Mouse (Mus musculus): ENCODE data around the gene Slc22a23. TPM values are rescaled to one million over a fixed set of nuclear protein-coding genes. Genes with fewer than 3 reads are reported as not detected.

Slc22a23 gene
- polyA plus RNA-seq, 1 experiment from 2014 or later = 25.4 TPM

GRCm38 (mm10) chr13:34331399-34332186 is 13.4 kb downstream of the Slc22a23 start:
- WGBS = 90% methylated on average over 7 of the region's 7 CpGs
- Histone ChIP-seq H3K27ac (ENCODE audit: low read depth, low read length) (no peak overlapping the region), H3K36me3 (ENCODE audit: control insufficient read depth, insufficient read depth, low read length) (no peaks in the 10 kb centered on the region), H3K4me1 (ENCODE audit: control insufficient read depth, insufficient read depth, low read length) (no peaks in the 10 kb centered on the region), H3K4me2 (ENCODE audit: low read depth, low read length) (no peak overlapping the region), H3K27me3 (ENCODE audit: control insufficient read depth, insufficient read depth, low read length) (no peaks in the 10 kb centered on the region), H3K9me3 (ENCODE audit: control insufficient read depth, low read length) (no peaks in the 10 kb centered on the region), H3K9ac (replicated peaks; ENCODE audit: low read depth, low read length) (no peak overlapping the region), H3K4me3 (ENCODE audit: low read depth, low read length) (no peak overlapping the region)
- no peak for ATAC-seq (ENCODE audit: low read depth)

GRCm38 (mm10) chr13:34329589-34329988 is 15.4 kb downstream of the Slc22a23 start:
- WGBS = 89% methylated on average over 4 of the region's 4 CpGs
- Histone ChIP-seq H3K4me1 (ENCODE audit: control insufficient read depth, insufficient read depth, low read length) (no peaks in the 10 kb centered on the region), H3K4me2 (ENCODE audit: low read depth, low read length) (no peak overlapping the region)

GRCm38 (mm10) chr13:34326992-34327391 is 18.0 kb downstream of the Slc22a23 start:
- no peak for ATAC-seq (ENCODE audit: low read depth)
- no peaks in the 10 kb centered on the region for H3K36me3 ChIP-seq (ENCODE audit: control insufficient read depth, insufficient read depth, low read length)
- 96% methylated on average over 1 of the region's 1 CpGs for WGBS

More at GRCm38 (mm10) chr13:34329589-34329988, 15.4 kb downstream of the Slc22a23 start:
- Histone ChIP-seq H3K36me3 (ENCODE audit: control insufficient read depth, insufficient read depth, low read length) (no peaks in the 10 kb centered on the region), H3K27ac (ENCODE audit: low read depth, low read length) (no peak overlapping the region), H3K9ac (replicated peaks; ENCODE audit: low read depth, low read length) (no peak overlapping the region), H3K27me3 (ENCODE audit: control insufficient read depth, insufficient read depth, low read length) (no peaks in the 10 kb centered on the region), H3K9me3 (ENCODE audit: control insufficient read depth, low read length) (no peaks in the 10 kb centered on the region), H3K4me3 (ENCODE audit: low read depth, low read length) (no peak overlapping the region)
- no peak for ATAC-seq (ENCODE audit: low read depth)

GRCm38 (mm10) chr13:34323361-34323760 is 21.6 kb downstream of the Slc22a23 start:
- H3K9ac ChIP-seq (replicated peaks; ENCODE audit: low read depth, low read length) = no peak overlapping the region
- H3K27me3 ChIP-seq (ENCODE audit: control insufficient read depth, insufficient read depth, low read length) = no peaks in the 10 kb centered on the region
- WGBS = 82% methylated on average over 2 of the region's 2 CpGs
- H3K27ac ChIP-seq (ENCODE audit: low read depth, low read length) = no peak overlapping the region
- H3K9me3 ChIP-seq (ENCODE audit: control insufficient read depth, low read length) = no peaks in the 10 kb centered on the region
- no peaks in the 10 kb centered on the region for H3K36me3 ChIP-seq (ENCODE audit: control insufficient read depth, insufficient read depth, low read length)
- no peak overlapping the region for H3K4me3 ChIP-seq (ENCODE audit: low read depth, low read length)
- H3K4me2 ChIP-seq (ENCODE audit: low read depth, low read length) = no peak overlapping the region
- H3K4me1 ChIP-seq (ENCODE audit: control insufficient read depth, insufficient read depth, low read length) = no peaks in the 10 kb centered on the region
- ATAC-seq (ENCODE audit: low read depth) = no peak

More at GRCm38 (mm10) chr13:34326992-34327391, 18.0 kb downstream of the Slc22a23 start:
- H3K4me1 ChIP-seq (ENCODE audit: control insufficient read depth, insufficient read depth, low read length) = no peaks in the 10 kb centered on the region
- no peak overlapping the region for H3K9ac ChIP-seq (replicated peaks; ENCODE audit: low read depth, low read length)
- H3K4me2 ChIP-seq (ENCODE audit: low read depth, low read length) = no peak overlapping the region
- no peak overlapping the region for H3K27ac ChIP-seq (ENCODE audit: low read depth, low read length)
- no peaks in the 10 kb centered on the region for H3K27me3 ChIP-seq (ENCODE audit: control insufficient read depth, insufficient read depth, low read length)
- H3K4me3 ChIP-seq (ENCODE audit: low read depth, low read length) = no peak overlapping the region
- H3K9me3 ChIP-seq (ENCODE audit: control insufficient read depth, low read length) = no peaks in the 10 kb centered on the region

- Histone ChIP-seq H3K27me3 (ENCODE audit: control insufficient read depth, insufficient read depth, low read length) (no peaks in the 10 kb centered on the region), H3K4me1 (ENCODE audit: control insufficient read depth, insufficient read depth, low read length) (no peaks in the 10 kb centered on the region), H3K9me3 (ENCODE audit: control insufficient read depth, low read length) (no peaks in the 10 kb centered on the region), H3K4me2 (ENCODE audit: low read depth, low read length) (no peak overlapping the region), H3K27ac (ENCODE audit: low read depth, low read length) (no peak overlapping the region), H3K36me3 (ENCODE audit: control insufficient read depth, insufficient read depth, low read length) (no peaks in the 10 kb centered on the region), H3K9ac (replicated peaks; ENCODE audit: low read depth, low read length) (no peak overlapping the region), H3K4me3 (ENCODE audit: low read depth, low read length) (no peak overlapping the region)
- no peak for ATAC-seq (ENCODE audit: low read depth)
- 85% methylated on average over 4 of the region's 4 CpGs for WGBS
Measured at GRCm38 (mm10) chr13:34320482-34320881, 24.5 kb downstream of the Slc22a23 start.

GRCm38 (mm10) chr13:34317051-34317450 is 27.9 kb downstream of the Slc22a23 start:
- H3K9ac ChIP-seq (replicated peaks; ENCODE audit: low read depth, low read length) = no peak overlapping the region
- ATAC-seq (ENCODE audit: low read depth) = no peak
- H3K27ac ChIP-seq (ENCODE audit: low read depth, low read length) = no peak overlapping the region
- H3K4me2 ChIP-seq (ENCODE audit: low read depth, low read length) = no peak overlapping the region
- no peaks in the 10 kb centered on the region for H3K9me3 ChIP-seq (ENCODE audit: control insufficient read depth, low read length)
- H3K4me1 ChIP-seq (ENCODE audit: control insufficient read depth, insufficient read depth, low read length) = 0 out of 2 replicates have a peak, but pooled peaks cover 3% of the 10 kb centered on the region
- no peaks in the 10 kb centered on the region for H3K27me3 ChIP-seq (ENCODE audit: control insufficient read depth, insufficient read depth, low read length)
- H3K4me3 ChIP-seq (ENCODE audit: low read depth, low read length) = no peak overlapping the region
- H3K36me3 ChIP-seq (ENCODE audit: control insufficient read depth, insufficient read depth, low read length) = no peaks in the 10 kb centered on the region
- WGBS = 89% methylated on average over 4 of the region's 4 CpGs

GRCm38 (mm10) chr13:34316511-34316910 is 28.5 kb downstream of the Slc22a23 start:
- H3K9me3 ChIP-seq (ENCODE audit: control insufficient read depth, low read length) = no peaks in the 10 kb centered on the region
- no peak overlapping the region for H3K9ac ChIP-seq (replicated peaks; ENCODE audit: low read depth, low read length)
- ATAC-seq (ENCODE audit: low read depth) = no peak
- no peak overlapping the region for H3K4me2 ChIP-seq (ENCODE audit: low read depth, low read length)
- H3K36me3 ChIP-seq (ENCODE audit: control insufficient read depth, insufficient read depth, low read length) = no peaks in the 10 kb centered on the region
- no peaks in the 10 kb centered on the region for H3K27me3 ChIP-seq (ENCODE audit: control insufficient read depth, insufficient read depth, low read length)
- no peak overlapping the region for H3K4me3 ChIP-seq (ENCODE audit: low read depth, low read length)
- 88% methylated on average over 6 of the region's 6 CpGs for WGBS
- 0 out of 2 replicates have a peak, but pooled peaks cover 3% of the 10 kb centered on the region for H3K4me1 ChIP-seq (ENCODE audit: control insufficient read depth, insufficient read depth, low read length)
- H3K27ac ChIP-seq (ENCODE audit: low read depth, low read length) = no peak overlapping the region

- H3K9ac ChIP-seq (replicated peaks; ENCODE audit: low read depth, low read length) = no peak overlapping the region
- H3K4me3 ChIP-seq (ENCODE audit: low read depth, low read length) = no peak overlapping the region
- 0 out of 2 replicates have a peak, but pooled peaks cover 3% of the 10 kb centered on the region for H3K4me1 ChIP-seq (ENCODE audit: control insufficient read depth, insufficient read depth, low read length)
- 73% methylated on average over 4 of the region's 4 CpGs for WGBS
- H3K4me2 ChIP-seq (ENCODE audit: low read depth, low read length) = no peak overlapping the region
- ATAC-seq (ENCODE audit: low read depth) = no peak
- no peaks in the 10 kb centered on the region for H3K9me3 ChIP-seq (ENCODE audit: control insufficient read depth, low read length)
- H3K27ac ChIP-seq (ENCODE audit: low read depth, low read length) = no peak overlapping the region
- no peaks in the 10 kb centered on the region for H3K36me3 ChIP-seq (ENCODE audit: control insufficient read depth, insufficient read depth, low read length)
- H3K27me3 ChIP-seq (ENCODE audit: control insufficient read depth, insufficient read depth, low read length) = no peaks in the 10 kb centered on the region
Measured at GRCm38 (mm10) chr13:34313033-34313491, 31.9 kb downstream of the Slc22a23 start.

GRCm38 (mm10) chr13:34312346-34313002 is 32.5 kb downstream of the Slc22a23 start:
- no peak for ATAC-seq (ENCODE audit: low read depth)
- H3K36me3 ChIP-seq (ENCODE audit: control insufficient read depth, insufficient read depth, low read length) = no peaks in the 10 kb centered on the region
- WGBS = 92% methylated on average over 2 of the region's 2 CpGs
- H3K27ac ChIP-seq (ENCODE audit: low read depth, low read length) = no peak overlapping the region
- H3K4me2 ChIP-seq (ENCODE audit: low read depth, low read length) = no peak overlapping the region
- no peak overlapping the region for H3K9ac ChIP-seq (replicated peaks; ENCODE audit: low read depth, low read length)
- H3K27me3 ChIP-seq (ENCODE audit: control insufficient read depth, insufficient read depth, low read length) = no peaks in the 10 kb centered on the region
- H3K9me3 ChIP-seq (ENCODE audit: control insufficient read depth, low read length) = no peaks in the 10 kb centered on the region
- H3K4me1 ChIP-seq (ENCODE audit: control insufficient read depth, insufficient read depth, low read length) = 0 out of 2 replicates have a peak, but pooled peaks cover 3% of the 10 kb centered on the region
- no peak overlapping the region for H3K4me3 ChIP-seq (ENCODE audit: low read depth, low read length)

All from neural tube, embryonic 14.5 days (tissue).